ENCODE assay signal across 9 mouse cellular contexts in genomic region chr7:79149522-79149921, GRCm38 (mm10). TPM values are rescaled to one million over a fixed set of nuclear protein-coding genes. Genes with fewer than 3 reads are reported as not detected.
DNase-seq lines count a peak whose midpoint lies in the region; ATAC-seq and TF ChIP-seq lines count a peak whose summit lies in the region.
"Had no signal": no experiment of that assay in that cellular context is flagged by ENCODE, and none has a peak within 500 bp of the region (broad histone marks: within the 10 kb centered on the region; RNA-seq: fewer than 3 reads in every experiment).

No protein-coding gene starts in this region.

- H3K27ac ChIP-seq in kidney, embryonic 14.5 days (ENCODE audit: low read depth, low read length) = no peak overlapping the region
- H3K27ac ChIP-seq in liver, embryonic 14.5 days = no peak overlapping the region

- no peak for TF ChIP-seq CTCF in G1E (IDR thresholded peaks at IDR 0.05; ENCODE audit: low read depth, low read length)
- TF ChIP-seq CTCF in liver, embryonic 14.5 days (IDR thresholded peaks at IDR 0.05; ENCODE audit: low read depth) = no peak

- peaks cover 16% of the 10 kb centered on the region for H3K4me1 ChIP-seq in kidney, embryonic 14.5 days (ENCODE audit: control insufficient read depth, insufficient read depth, low read length)
- peaks cover 17% of the 10 kb centered on the region for H3K4me1 ChIP-seq in G1E (ENCODE audit: insufficient read depth, low read depth, low read length)
- H3K4me1 ChIP-seq in liver, embryonic 14.5 days (replicated peaks; ENCODE audit: control insufficient read depth in 2 of 2, insufficient read depth in 2 of 2, low read length in 1 of 2) = peaks cover 0 to 5% of the 10 kb centered on the region in 2 experiments; a peak in 2 of 4 replicates

- no peaks in the 10 kb centered on the region for H3K9me3 ChIP-seq in kidney, embryonic 14.5 days (ENCODE audit: control insufficient read depth, low read length)
- H3K9me3 ChIP-seq in G1E (replicated peaks) = no peaks in the 10 kb centered on the region
- no peaks in the 10 kb centered on the region for H3K9me3 ChIP-seq in liver, embryonic 14.5 days (ENCODE audit: control insufficient read depth, low read length)

- H3K9ac ChIP-seq in kidney, embryonic 14.5 days (ENCODE audit: low read depth, low read length) = no peak overlapping the region
- H3K9ac ChIP-seq in liver, embryonic 14.5 days (replicated peaks) = no peak overlapping the region

- peaks cover 6% of the 10 kb centered on the region; the same call in 1 of the 2 replicates for H3K36me3 ChIP-seq in kidney, embryonic 14.5 days (ENCODE audit: control insufficient read depth, insufficient read depth, low read length)
- H3K36me3 ChIP-seq in G1E (replicated peaks) = no peaks in the 10 kb centered on the region
- no peaks in the 10 kb centered on the region for H3K36me3 ChIP-seq in liver, embryonic 14.5 days (replicated peaks; ENCODE audit: control insufficient read depth, insufficient read depth, low read depth)

- H3K4me2 ChIP-seq in kidney, embryonic 14.5 days (replicated peaks; ENCODE audit: low read depth, low read length) = no peak overlapping the region
- H3K4me2 ChIP-seq in liver, embryonic 14.5 days (ENCODE audit: low read depth) = peak overlapping the region; percentile 74

- H3K4me3 ChIP-seq in kidney, embryonic 14.5 days (ENCODE audit: low read length) = 0 out of 2 replicates have a peak overlapping the region, but pooled peaks have one; percentile 62
- no peak overlapping the region for H3K4me3 ChIP-seq in G1E (ENCODE audit: low read depth, low read length)
- no peak overlapping the region for H3K4me3 ChIP-seq in liver, embryonic 14.5 days (ENCODE audit: insufficient read depth in 1 of 2, low read depth in 2 of 2, low read length in 2 of 2)

- ATAC-seq in kidney, embryonic 14.5 days (ENCODE audit: low FRiP score, low TSS enrichment) = no peak
- ATAC-seq in G1E (ENCODE audit: extremely low read depth, insufficient number of reproducible peaks, low FRiP score, poor library complexity, severe bottlenecking) = 0 out of 2 replicates have a peak, but pooled peaks have one; percentile 9
- no peak for ATAC-seq in liver, embryonic 14.5 days (ENCODE audit: insufficient read depth)

- DNase-seq in kidney, adult 9 months = no peak
- no peak for DNase-seq in G1E (ENCODE audit: low spot score)
- DNase-seq in fat pad, adult 2 months (ENCODE audit: extremely low read depth, low read depth, low spot score) = peak; percentile 78
- DNase-seq in liver, embryonic 14.5 days (ENCODE audit: low read depth in 3 of 3, low spot score in 3 of 3) = no peak
- no peak for DNase-seq in right cerebral cortex, postnatal 10 days (ENCODE audit: low spot score in 2 of 2)
- DNase-seq in Muller cell, postnatal 12 days (ENCODE audit: inconsistent ontology term) = no peak
- DNase-seq in frontal cortex, postnatal 10 days (ENCODE audit: low spot score in 2 of 2) = no peak

- H3K27me3 ChIP-seq in kidney, embryonic 14.5 days (ENCODE audit: control insufficient read depth, insufficient read depth, low read length) = no peaks in the 10 kb centered on the region
- H3K27me3 ChIP-seq in G1E (ENCODE audit: insufficient read depth, low read length) = peaks cover 30% of the 10 kb centered on the region
- no peaks in the 10 kb centered on the region for H3K27me3 ChIP-seq in liver, embryonic 14.5 days (ENCODE audit: control insufficient read depth, insufficient read depth, low read length)
- H3K27me3 ChIP-seq: Patski had no signal

- 60% methylated on average over 6 of the region's 6 CpGs for WGBS in kidney, embryonic 14.5 days
- WGBS in liver, embryonic 14.5 days (ENCODE audit: insufficient replicate concordance) = 12% methylated on average over 6 of the region's 6 CpGs

- TF ChIP-seq EP300 in liver, embryonic 14.5 days (IDR thresholded peaks at IDR 0.05; ENCODE audit: low read depth) = no peak

RNA-seq across cellular contexts. Expression of gene Mfge8, which starts 0.7 kb away (rescaled TPM):
- polyA plus RNA-seq in kidney, embryonic 14.5 days (2014; fragmentation: Nextera tagmentation; extraction: Ambion mirVana) = 194 and 243 TPM in 2 replicates
- total RNA-seq in G1E (2014; fragmentation: Nextera tagmentation) (1.5 TPM in 1 of 2 replicates, not detected in the other), G1E (2017) (14.5 and 15.5 TPM in 2 replicates)
- 1.6 and 1.9 TPM in 2 replicates for polyA plus RNA-seq in G1E (2012)
- 44.5 and 46.0 TPM in 2 replicates for polyA plus RNA-seq in liver, embryonic 14.5 days (2012; rRNA removed)
- polyA plus RNA-seq in liver, embryonic 14.5 days (2014; fragmentation: Nextera tagmentation; extraction: Ambion mirVana) = 55.3 and 64.5 TPM in 2 replicates

RNA-seq across cellular contexts. Expression of gene Hapln3, which starts 18.7 kb away (rescaled TPM):
- 7.2 and 7.4 TPM in 2 replicates for polyA plus RNA-seq in kidney, embryonic 14.5 days (2014; fragmentation: Nextera tagmentation; extraction: Ambion mirVana)
- total RNA-seq in G1E (2014; fragmentation: Nextera tagmentation) = not detected in 2 replicates
- 0.05 and 0.12 TPM in 2 replicates for total RNA-seq in G1E (2017)
- not detected in 2 replicates for polyA plus RNA-seq in G1E (2012)
- 0.11 and 0.17 TPM in 2 replicates for polyA plus RNA-seq in liver, embryonic 14.5 days (2012; rRNA removed)
- polyA plus RNA-seq in liver, embryonic 14.5 days (2014; fragmentation: Nextera tagmentation; extraction: Ambion mirVana) = 0.11 and 0.29 TPM in 2 replicates

Comparison
In these comparisons a context has a peak if more than half of its experiments do, and no peak if none do; other contexts are left out.
1. RNA of gene Mfge8, which starts 0.7 kb away (polyA plus RNA-seq): 194 to 243 TPM in kidney, embryonic 14.5 days and 44.5 to 64.5 TPM in liver, embryonic 14.5 days; 1.6 to 1.9 TPM in G1E; every median in the first group is over 10 times any median in the second.